Mouse (Mus musculus) liver, postnatal 0 days (tissue): ENCODE data around the gene Lyg1. TPM values are rescaled to one million over a fixed set of nuclear protein-coding genes. Genes with fewer than 3 reads are reported as not detected.

ENCODE experiments used
- ATAC-seq: fragments of 200-750 bp; cut with Nextera tagmentation; 2 replicates; pipeline ENCODE4 v1.8.0; 2017; ENCODE audit warnings: mild to moderate bottlenecking, moderate library complexity
- DNase-seq: peaks from one replicate; pipeline ENCODE4 v3.0.0-alpha.2; 2016
- H3K27ac ChIP-seq: fragments of 300-500 bp; sonication (generic); 2 replicates; pipeline ENCODE4 v1.5.1; 2014; ENCODE audit warnings: antibody characterized with exemption, moderate library complexity, mild to moderate bottlenecking, low read depth
- H3K27me3 ChIP-seq: fragments of 300-500 bp; sonication (generic); 2 replicates; pipeline ENCODE4 v1.6.1; 2014; ENCODE audit warnings: low read length, control low read depth, mixed read lengths; ENCODE audit not compliant: insufficient read depth
- H3K36me3 ChIP-seq: fragments of 300-500 bp; sonication (generic); replicated peaks from 2 replicates; pipeline ENCODE4 v1.6.1; 2014; ENCODE audit warnings: mild to moderate bottlenecking, control low read depth, low read length, moderate library complexity, mixed read lengths; ENCODE audit not compliant: insufficient read depth
- H3K4me1 ChIP-seq: fragments of 300-500 bp; sonication (generic); 2 replicates; pipeline ENCODE4 v1.6.1; 2014; ENCODE audit warnings: antibody characterized with exemption, mild to moderate bottlenecking, control low read depth; ENCODE audit not compliant: insufficient read depth
- H3K4me2 ChIP-seq: fragments of 300-500 bp; sonication (generic); 2 replicates; pipeline ENCODE4 v1.6.1; 2014; ENCODE audit warnings: low read depth, mild to moderate bottlenecking, low read length, moderate library complexity, mixed read lengths
- H3K4me3 ChIP-seq: fragments of 300-500 bp; sonication (generic); 2 replicates; pipeline ENCODE4 v1.5.1; 2014; ENCODE audit warnings: low read depth, low read length
- H3K9ac ChIP-seq: fragments of 300-500 bp; sonication (generic); replicated peaks from 2 replicates; pipeline ENCODE4 v1.6.1; 2014; ENCODE audit warnings: mild to moderate bottlenecking, moderate library complexity
- H3K9me3 ChIP-seq: fragments of 300-500 bp; sonication (generic); 2 replicates; pipeline ENCODE4 v1.6.1; 2016; ENCODE audit warnings: mild to moderate bottlenecking, control low read depth, low read length, mixed read lengths
- CTCF ChIP-seq: sonication (generic); IDR thresholded peaks from 2 replicates; pipeline ENCODE4 v1.5.1; 2016; ENCODE audit warnings: antibody characterized with exemption, low read depth
- EP300 ChIP-seq: IDR thresholded peaks from 2 replicates; pipeline ENCODE4 v1.6.1; 2016; ENCODE audit warnings: antibody characterized with exemption, low read depth, mild to moderate bottlenecking
- WGBS: fragments of 180-500 bp; shearing (Covaris S2); extraction: QIAGEN DNeasy Blood & Tissue Kit; methylation state at CpG from one replicate; pipeline ENCODE4 v1.1.7; 2014; ENCODE audit not compliant: insufficient replicate concordance; 5-methylcytosine and 5-hydroxymethylcytosine counted together
- polyA plus RNA-seq: library from polyadenylated mRNA; unstranded; fragments of >200 nt; fragmentation: Nextera tagmentation; extraction: Ambion mirVana; gene quantifications from 2 replicates; pipeline ENCODE4 v1.2.1, GENCODE M21; 2015

Gene Lyg1
- polyA plus RNA-seq, 1 experiment from 2014 or later: not detected

GRCm38 (mm10) chr1:37998371-37999199, 41.0 kb upstream of the Lyg1 start:
- H3K4me2 ChIP-seq: peak overlapping the region; percentile 88
- ATAC-seq (peak; percentile 50), DNase-seq (peak; percentile 68)
- peak overlapping the region; percentile 99 for H3K9ac ChIP-seq
- TF ChIP-seq EP300 (no peak), CTCF (no peak)
- H3K36me3 ChIP-seq: peaks cover 18% of the 10 kb centered on the region
- 6% methylated on average over 44 of the region's 47 CpGs for WGBS
- H3K9me3 ChIP-seq: no peaks in the 10 kb centered on the region
- H3K4me3 ChIP-seq: peak overlapping the region; percentile 97
- peak overlapping the region; percentile 93 for H3K27ac ChIP-seq
- peaks cover 18% of the 10 kb centered on the region for H3K4me1 ChIP-seq
- H3K27me3 ChIP-seq: no peaks in the 10 kb centered on the region

- H3K4me1 ChIP-seq: peaks cover 18% of the 10 kb centered on the region
- H3K4me3 ChIP-seq: peak within 1 kb of the TSS; percentile 97
- peak within 1 kb of the TSS; percentile 99 for H3K9ac ChIP-seq
- no peaks in the 10 kb centered on the region for H3K27me3 ChIP-seq
- ATAC-seq (peak; percentile 85), DNase-seq (peak; percentile 94)
- peaks cover 25% of the 10 kb centered on the region for H3K36me3 ChIP-seq
- H3K9me3 ChIP-seq: no peaks in the 10 kb centered on the region
- H3K27ac ChIP-seq: peak within 1 kb of the TSS; percentile 93
- WGBS: under 1% methylated on average over 50 of the region's 50 CpGs
- TF ChIP-seq EP300 (no peak), CTCF (peak; percentile 78)
- H3K4me2 ChIP-seq: peak within 1 kb of the TSS; percentile 88
Observed at GRCm38 (mm10) chr1:37997867-37998266, 40.3 kb upstream of the Lyg1 start, which contains the start of the genes Txndc9 and Eif5b. Gene Txndc9 (minus strand): TSS chr1:37997893. Gene Eif5b (plus strand): TSS chr1:37998010.

- WGBS: under 1% methylated on average over 42 of the region's 42 CpGs
- H3K27ac ChIP-seq: peak overlapping the region; percentile 93
- DNase-seq (peak; percentile 97), ATAC-seq (peak; percentile 89)
- TF ChIP-seq EP300 (peak; percentile 30), CTCF (no peak)
- H3K9me3 ChIP-seq: no peaks in the 10 kb centered on the region
- H3K36me3 ChIP-seq: peaks cover 33% of the 10 kb centered on the region
- H3K4me1 ChIP-seq: peaks cover 18% of the 10 kb centered on the region
- H3K4me2 ChIP-seq: peak overlapping the region; percentile 88
- peak overlapping the region; percentile 99 for H3K9ac ChIP-seq
- peak overlapping the region; percentile 97 for H3K4me3 ChIP-seq
- no peaks in the 10 kb centered on the region for H3K27me3 ChIP-seq
Observed at GRCm38 (mm10) chr1:37996877-37997484, 39.4 kb upstream of the Lyg1 start.

DNA sequence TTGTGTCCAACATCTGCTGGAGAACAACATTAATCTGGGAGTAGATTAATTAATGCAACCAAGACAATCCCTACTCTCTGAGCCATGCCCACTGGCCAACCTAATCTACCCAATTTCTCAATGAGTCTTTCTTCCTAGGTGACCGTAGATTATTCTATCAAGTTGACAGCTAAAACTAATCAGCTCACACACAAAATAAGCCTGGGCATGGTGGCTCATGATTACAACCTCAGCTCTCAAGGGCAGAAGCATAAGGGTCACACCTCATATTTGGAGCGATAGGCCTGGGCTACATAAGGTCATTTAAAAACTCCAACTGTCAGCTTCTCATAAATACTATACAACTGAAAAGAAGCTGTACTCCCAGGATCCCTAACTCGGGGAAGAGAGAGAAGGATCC, 38.7 kb upstream of the Lyg1 start:
- no peak for DNase-seq
- Histone ChIP-seq H3K9me3 (no peaks in the 10 kb centered on the region), H3K27ac (peak overlapping the region; percentile 93), H3K36me3 (peaks cover 38% of the 10 kb centered on the region), H3K4me1 (peaks cover 18% of the 10 kb centered on the region), H3K4me3 (peak overlapping the region; percentile 97), H3K27me3 (no peaks in the 10 kb centered on the region), H3K9ac (peak overlapping the region; percentile 73), H3K4me2 (peak overlapping the region; percentile 88)
- TF ChIP-seq CTCF (no peak), EP300 (no peak)
- WGBS: 27% methylated on average over 3 of the region's 3 CpGs
- ATAC-seq: no peak

- Histone ChIP-seq H3K36me3 (peaks cover 71% of the 10 kb centered on the region), H3K4me2 (no peak overlapping the region), H3K27ac (no peak overlapping the region), H3K4me3 (no peak overlapping the region), H3K9ac (no peak overlapping the region), H3K4me1 (no peaks in the 10 kb centered on the region), H3K27me3 (no peaks in the 10 kb centered on the region), H3K9me3 (no peaks in the 10 kb centered on the region)
- WGBS: 71% methylated on average over 5 of the region's 5 CpGs
- DNase-seq (peak; percentile 43), ATAC-seq (peak; percentile 96)
- TF ChIP-seq CTCF (no peak), EP300 (no peak)
Observed at GRCm38 (mm10) chr1:37987856-37988255, 30.3 kb upstream of the Lyg1 start.

DNA sequence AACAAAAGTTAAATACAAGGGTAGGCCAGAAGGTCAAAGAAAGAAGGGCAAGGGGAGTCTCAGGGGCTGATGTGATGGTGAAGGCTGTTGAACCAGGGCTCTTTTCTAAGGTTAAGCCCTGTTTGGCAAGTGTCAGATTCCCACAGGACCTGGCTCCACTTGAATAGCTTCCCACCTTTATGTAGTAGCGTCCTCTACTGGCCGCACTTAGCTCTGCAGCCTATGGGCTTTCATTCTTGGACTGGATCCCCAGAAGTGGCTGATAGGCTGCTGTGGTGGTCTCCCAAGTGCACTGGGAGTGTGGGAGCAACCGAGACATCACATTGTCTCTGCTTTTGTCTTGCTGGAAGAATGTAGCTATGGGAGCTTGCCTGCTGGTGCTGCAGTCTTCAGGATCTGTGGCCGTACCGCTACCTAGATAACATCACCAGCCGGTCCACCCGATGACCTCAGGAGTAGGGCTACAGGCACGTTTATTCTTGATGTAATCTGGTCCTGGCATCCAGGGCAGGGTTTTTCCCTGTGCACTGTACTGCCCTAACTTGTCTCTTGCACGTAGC, 28.3 kb upstream of the Lyg1 start:
- Histone ChIP-seq H3K9ac (no peak overlapping the region), H3K4me1 (no peaks in the 10 kb centered on the region), H3K9me3 (no peaks in the 10 kb centered on the region), H3K36me3 (peaks cover 52% of the 10 kb centered on the region), H3K27me3 (no peaks in the 10 kb centered on the region), H3K4me2 (no peak overlapping the region), H3K27ac (no peak overlapping the region), H3K4me3 (no peak overlapping the region)
- peak; percentile 35 for DNase-seq
- no peak for ATAC-seq
- 79% methylated on average over 9 of the region's 9 CpGs for WGBS
- TF ChIP-seq EP300 (no peak), CTCF (peak; percentile 74)
